Mouse (Mus musculus): Measurements from ENCODE around the gene Gja1. TPM values are rescaled to one million over a fixed set of nuclear protein-coding genes. Genes with fewer than 3 reads are reported as not detected.
"Not testable (repeated sequence)": the region's sequence is repeated elsewhere in the genome, so short reads cannot be mapped to it uniquely, and the experiment has no call there.

Gene Gja1
- polyA plus RNA-seq, 1 experiment, result 83.2 TPM

GRCm38 (mm10) chr10:56378648-56379254 lies 1.6 kb downstream of the Gja1 start:
- TF ChIP-seq POLR2A (IDR thresholded peaks at IDR 0.05; ENCODE audit: extremely low read depth, insufficient read depth, low read length) (no peak), CTCF (IDR thresholded peaks at IDR 0.05; ENCODE audit: extremely low read depth, insufficient read depth, low read length) (no peak)

GRCm38 (mm10) chr10:56379720-56380119 lies 2.6 kb downstream of the Gja1 start:
- no peak for TF ChIP-seq CTCF (IDR thresholded peaks at IDR 0.05; ENCODE audit: extremely low read depth, insufficient read depth, low read length)
- Histone ChIP-seq H3K4me3 (ENCODE audit: insufficient read depth, low read length) (peak overlapping the region; percentile 15; the same call in 1 of the 2 replicates), H3K4me1 (ENCODE audit: control insufficient read depth, insufficient read depth, low read length) (no peaks in the 10 kb centered on the region), H3K27ac (ENCODE audit: insufficient read depth, low read length) (peak overlapping the region; percentile 84; the same call in 1 of the 2 replicates)

More at GRCm38 (mm10) chr10:56378648-56379254, 1.6 kb downstream of the Gja1 start:
- Histone ChIP-seq H3K4me1 (ENCODE audit: control insufficient read depth, insufficient read depth, low read length) (no peaks in the 10 kb centered on the region), H3K4me3 (ENCODE audit: insufficient read depth, low read length) (peak overlapping the region; percentile 44), H3K27ac (ENCODE audit: insufficient read depth, low read length) (peak overlapping the region; percentile 78)

- Histone ChIP-seq H3K4me1 (ENCODE audit: control insufficient read depth, insufficient read depth, low read length) (no peaks in the 10 kb centered on the region), H3K4me3 (ENCODE audit: insufficient read depth, low read length) (no peak overlapping the region), H3K27ac (ENCODE audit: insufficient read depth, low read length) (no peak overlapping the region)
- TF ChIP-seq CTCF (IDR thresholded peaks at IDR 0.05; ENCODE audit: extremely low read depth, insufficient read depth, low read length) (no peak), POLR2A (IDR thresholded peaks at IDR 0.05; ENCODE audit: extremely low read depth, insufficient read depth, low read length) (no peak)
Observed at GRCm38 (mm10) chr10:56385195-56386109, 8.3 kb downstream of the Gja1 start.

GRCm38 (mm10) chr10:56393095-56393784 lies 16.1 kb downstream of the Gja1 start:
- H3K4me3 ChIP-seq (ENCODE audit: insufficient read depth, low read length), result no peak overlapping the region
- no peak overlapping the region for H3K27ac ChIP-seq (ENCODE audit: insufficient read depth, low read length)
- TF ChIP-seq CTCF (IDR thresholded peaks at IDR 0.05; ENCODE audit: extremely low read depth, insufficient read depth, low read length) (no peak), POLR2A (IDR thresholded peaks at IDR 0.05; ENCODE audit: extremely low read depth, insufficient read depth, low read length) (no peak)
- no peaks in the 10 kb centered on the region for H3K4me1 ChIP-seq (ENCODE audit: control insufficient read depth, insufficient read depth, low read length)

GRCm38 (mm10) chr10:56393815-56394417 lies 16.8 kb downstream of the Gja1 start:
- H3K27ac ChIP-seq (ENCODE audit: insufficient read depth, low read length); H3K4me1 ChIP-seq (ENCODE audit: control insufficient read depth, insufficient read depth, low read length); H3K4me3 ChIP-seq (ENCODE audit: insufficient read depth, low read length): not testable (repeated sequence)

- Histone ChIP-seq H3K27ac (ENCODE audit: insufficient read depth, low read length) (no peak overlapping the region), H3K4me3 (ENCODE audit: insufficient read depth, low read length) (no peak overlapping the region), H3K4me1 (ENCODE audit: control insufficient read depth, insufficient read depth, low read length) (no peaks in the 10 kb centered on the region)
- no peak for TF ChIP-seq CTCF (IDR thresholded peaks at IDR 0.05; ENCODE audit: extremely low read depth, insufficient read depth, low read length)
- no peak for TF ChIP-seq POLR2A (IDR thresholded peaks at IDR 0.05; ENCODE audit: extremely low read depth, insufficient read depth, low read length)
Observed at GRCm38 (mm10) chr10:56397875-56398274, 20.7 kb downstream of the Gja1 start.

GRCm38 (mm10) chr10:56398310-56398709 lies 21.2 kb downstream of the Gja1 start:
- Histone ChIP-seq H3K4me3 (ENCODE audit: insufficient read depth, low read length) (no peak overlapping the region), H3K4me1 (ENCODE audit: control insufficient read depth, insufficient read depth, low read length) (no peaks in the 10 kb centered on the region), H3K27ac (ENCODE audit: insufficient read depth, low read length) (no peak overlapping the region)
- no peak for TF ChIP-seq CTCF (IDR thresholded peaks at IDR 0.05; ENCODE audit: extremely low read depth, insufficient read depth, low read length)
- no peak for TF ChIP-seq POLR2A (IDR thresholded peaks at IDR 0.05; ENCODE audit: extremely low read depth, insufficient read depth, low read length)

- not testable (repeated sequence) for H3K4me1 ChIP-seq (ENCODE audit: control insufficient read depth, insufficient read depth, low read length); H3K4me3 ChIP-seq (ENCODE audit: insufficient read depth, low read length); H3K27ac ChIP-seq (ENCODE audit: insufficient read depth, low read length)
Observed at GRCm38 (mm10) chr10:56401396-56401795, 24.3 kb downstream of the Gja1 start.

- TF ChIP-seq POLR2A (IDR thresholded peaks at IDR 0.05; ENCODE audit: extremely low read depth, insufficient read depth, low read length), result no peak
- no peak for TF ChIP-seq CTCF (IDR thresholded peaks at IDR 0.05; ENCODE audit: extremely low read depth, insufficient read depth, low read length)
- no peak overlapping the region for H3K27ac ChIP-seq (ENCODE audit: insufficient read depth, low read length)
- no peak overlapping the region for H3K4me3 ChIP-seq (ENCODE audit: insufficient read depth, low read length)
- H3K4me1 ChIP-seq (ENCODE audit: control insufficient read depth, insufficient read depth, low read length), result no peaks in the 10 kb centered on the region
Observed at GRCm38 (mm10) chr10:56405934-56406333, 28.8 kb downstream of the Gja1 start.
